Mouse (Mus musculus): ENCODE data around the gene Hoxd3. TPM values are rescaled to one million over a fixed set of nuclear protein-coding genes. Genes with fewer than 3 reads are reported as not detected.

Hoxd3 gene
- polyA plus RNA-seq, 1 experiment from 2014 or later = 0.07 TPM

GRCm38 (mm10) chr2:74736688-74737577 lies 25.2 kb downstream of the Hoxd3 start:
- Histone ChIP-seq H3K4me1 (ENCODE audit: control insufficient read depth, insufficient read depth, low read length) (peaks cover 2% of the 10 kb centered on the region; the same call in 1 of the 2 replicates), H3K4me2 (no peak overlapping the region), H3K27ac (ENCODE audit: low read depth, low read length) (no peak overlapping the region), H3K4me3 (ENCODE audit: low read depth, low read length) (no peak overlapping the region), H3K9me3 (ENCODE audit: control insufficient read depth, low read length) (no peaks in the 10 kb centered on the region), H3K27me3 (ENCODE audit: control insufficient read depth, insufficient read depth, low read length) (peaks cover 98% of the 10 kb centered on the region), H3K36me3 (ENCODE audit: control insufficient read depth, insufficient read depth, low read length) (no peaks in the 10 kb centered on the region), H3K9ac (ENCODE audit: low read length) (no peak overlapping the region)
- WGBS = 2% methylated on average over 15 of the region's 15 CpGs
- DNase-seq (ENCODE audit: low spot score, missing footprints) (peak; percentile 92), ATAC-seq (ENCODE audit: low FRiP score) (no peak)

DNA sequence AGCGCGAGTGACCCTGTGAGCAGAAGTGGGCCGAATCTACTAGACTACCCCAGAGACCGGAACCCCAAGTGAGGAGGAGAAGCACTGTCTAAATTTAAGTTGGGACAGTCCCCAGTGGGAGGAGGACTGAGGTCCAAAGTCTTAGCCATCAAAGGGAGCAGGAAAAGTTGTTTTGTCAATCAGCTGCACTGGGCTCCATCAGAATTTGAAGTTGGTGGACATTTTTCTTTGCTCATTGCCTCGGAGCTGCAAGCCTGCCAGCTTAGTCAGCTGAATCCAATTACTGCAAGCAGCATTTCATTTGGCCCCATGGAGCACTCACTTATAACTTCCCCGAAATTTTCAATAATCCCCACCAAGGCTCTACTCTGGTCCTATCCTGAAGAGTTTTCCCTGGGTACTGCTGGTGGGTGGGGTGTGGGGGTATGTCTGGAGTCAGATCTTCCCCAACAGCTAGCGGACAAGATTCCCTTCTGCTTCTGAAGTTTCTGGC lies 25.9 kb downstream of the Hoxd3 start:
- H3K36me3 ChIP-seq (ENCODE audit: control insufficient read depth, insufficient read depth, low read length) = no peaks in the 10 kb centered on the region
- no peak overlapping the region for H3K4me3 ChIP-seq (ENCODE audit: low read depth, low read length)
- no peaks in the 10 kb centered on the region for H3K9me3 ChIP-seq (ENCODE audit: control insufficient read depth, low read length)
- peak; percentile 94 for DNase-seq (ENCODE audit: low spot score, missing footprints)
- peaks cover 98% of the 10 kb centered on the region for H3K27me3 ChIP-seq (ENCODE audit: control insufficient read depth, insufficient read depth, low read length)
- 2% methylated on average over 7 of the region's 7 CpGs for WGBS
- no peak overlapping the region for H3K4me2 ChIP-seq
- peaks cover 2% of the 10 kb centered on the region; the same call in 1 of the 2 replicates for H3K4me1 ChIP-seq (ENCODE audit: control insufficient read depth, insufficient read depth, low read length)
- no peak overlapping the region for H3K27ac ChIP-seq (ENCODE audit: low read depth, low read length)
- no peak for ATAC-seq (ENCODE audit: low FRiP score)
- no peak overlapping the region for H3K9ac ChIP-seq (ENCODE audit: low read length)

- Histone ChIP-seq H3K9me3 (ENCODE audit: control insufficient read depth, low read length) (no peaks in the 10 kb centered on the region), H3K27ac (ENCODE audit: low read depth, low read length) (no peak overlapping the region), H3K36me3 (ENCODE audit: control insufficient read depth, insufficient read depth, low read length) (no peaks in the 10 kb centered on the region), H3K27me3 (ENCODE audit: control insufficient read depth, insufficient read depth, low read length) (peaks cover 97% of the 10 kb centered on the region), H3K4me3 (ENCODE audit: low read depth, low read length) (no peak overlapping the region), H3K4me1 (ENCODE audit: control insufficient read depth, insufficient read depth, low read length) (peaks cover 2% of the 10 kb centered on the region; the same call in 1 of the 2 replicates), H3K9ac (ENCODE audit: low read length) (no peak overlapping the region), H3K4me2 (no peak overlapping the region)
- under 1% methylated on average over 20 of the region's 20 CpGs for WGBS
- DNase-seq (ENCODE audit: low spot score, missing footprints) (peak; percentile 96), ATAC-seq (ENCODE audit: low FRiP score) (no peak)
These were observed 27.1 kb downstream of the Hoxd3 start for GRCm38 (mm10) chr2:74738623-74739475.

DNA sequence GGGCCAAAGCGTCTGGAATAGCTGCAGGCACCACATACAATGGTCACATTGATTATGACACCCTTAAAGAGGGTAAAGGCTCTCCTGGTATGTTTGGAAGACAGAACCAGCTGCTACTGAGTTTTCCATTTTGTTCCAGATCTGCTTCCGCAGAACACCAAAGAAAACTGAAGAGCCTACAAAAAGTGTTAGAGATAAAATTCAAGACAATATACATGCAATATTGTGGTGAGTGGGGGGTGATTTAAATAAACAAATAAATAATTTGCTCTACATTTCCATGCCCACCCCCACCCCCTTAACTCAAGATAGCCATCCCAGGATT lies 27.7 kb downstream of the Hoxd3 start:
- H3K36me3 ChIP-seq (ENCODE audit: control insufficient read depth, insufficient read depth, low read length) = no peaks in the 10 kb centered on the region
- ATAC-seq (ENCODE audit: low FRiP score) (no peak), DNase-seq (ENCODE audit: low spot score, missing footprints) (peak; percentile 91)
- H3K4me1 ChIP-seq (ENCODE audit: control insufficient read depth, insufficient read depth, low read length) = peaks cover 2% of the 10 kb centered on the region; the same call in 1 of the 2 replicates
- 1% methylated on average over 2 of the region's 2 CpGs for WGBS
- no peaks in the 10 kb centered on the region for H3K9me3 ChIP-seq (ENCODE audit: control insufficient read depth, low read length)
- no peak overlapping the region for H3K4me2 ChIP-seq
- H3K9ac ChIP-seq (ENCODE audit: low read length) = no peak overlapping the region
- H3K27ac ChIP-seq (ENCODE audit: low read depth, low read length) = no peak overlapping the region
- H3K27me3 ChIP-seq (ENCODE audit: control insufficient read depth, insufficient read depth, low read length) = peaks cover 99% of the 10 kb centered on the region
- no peak overlapping the region for H3K4me3 ChIP-seq (ENCODE audit: low read depth, low read length)

DNA sequence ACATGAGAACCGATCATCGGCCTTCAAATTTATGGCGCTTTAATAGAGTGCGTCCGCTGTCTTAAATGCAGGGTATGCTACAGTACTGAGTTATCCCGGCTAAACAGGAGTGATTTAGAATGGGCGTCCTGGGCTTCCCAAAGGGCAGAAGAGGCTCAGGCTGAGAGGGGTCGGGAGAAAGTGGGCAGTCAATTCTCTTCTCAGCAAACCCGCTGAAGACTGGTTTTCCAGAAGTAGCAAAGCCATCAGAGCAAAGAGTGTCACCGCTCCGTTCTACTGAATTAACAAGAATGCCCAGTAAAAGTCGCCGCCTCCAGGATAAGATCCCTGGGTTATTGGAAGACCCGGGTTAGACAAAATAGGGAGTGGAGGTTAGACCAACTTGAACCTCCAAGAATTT lies 28.1 kb downstream of the Hoxd3 start:
- no peak overlapping the region for H3K27ac ChIP-seq (ENCODE audit: low read depth, low read length)
- H3K36me3 ChIP-seq (ENCODE audit: control insufficient read depth, insufficient read depth, low read length) = no peaks in the 10 kb centered on the region
- no peaks in the 10 kb centered on the region for H3K9me3 ChIP-seq (ENCODE audit: control insufficient read depth, low read length)
- no peak for ATAC-seq (ENCODE audit: low FRiP score)
- no peak overlapping the region for H3K4me3 ChIP-seq (ENCODE audit: low read depth, low read length)
- no peak overlapping the region for H3K4me2 ChIP-seq
- DNase-seq (ENCODE audit: low spot score, missing footprints) = peak; percentile 94
- peaks cover 99% of the 10 kb centered on the region for H3K27me3 ChIP-seq (ENCODE audit: control insufficient read depth, insufficient read depth, low read length)
- peaks cover 2% of the 10 kb centered on the region; the same call in 1 of the 2 replicates for H3K4me1 ChIP-seq (ENCODE audit: control insufficient read depth, insufficient read depth, low read length)
- 1% methylated on average over 14 of the region's 14 CpGs for WGBS
- H3K9ac ChIP-seq (ENCODE audit: low read length) = no peak overlapping the region

- Histone ChIP-seq H3K9ac (ENCODE audit: low read length) (no peak overlapping the region), H3K4me1 (ENCODE audit: control insufficient read depth, insufficient read depth, low read length) (peaks cover 2% of the 10 kb centered on the region; the same call in 1 of the 2 replicates), H3K4me3 (ENCODE audit: low read depth, low read length) (no peak overlapping the region), H3K36me3 (ENCODE audit: control insufficient read depth, insufficient read depth, low read length) (no peaks in the 10 kb centered on the region), H3K27ac (ENCODE audit: low read depth, low read length) (no peak overlapping the region), H3K4me2 (no peak overlapping the region), H3K9me3 (ENCODE audit: control insufficient read depth, low read length) (no peaks in the 10 kb centered on the region), H3K27me3 (ENCODE audit: control insufficient read depth, insufficient read depth, low read length) (peaks cover 99% of the 10 kb centered on the region)
- under 1% methylated on average over 43 of the region's 43 CpGs for WGBS
- ATAC-seq (ENCODE audit: low FRiP score) (no peak), DNase-seq (ENCODE audit: low spot score, missing footprints) (peak; percentile 98)
These were observed 28.8 kb downstream of the Hoxd3 start for GRCm38 (mm10) chr2:74740311-74741091.

DNA sequence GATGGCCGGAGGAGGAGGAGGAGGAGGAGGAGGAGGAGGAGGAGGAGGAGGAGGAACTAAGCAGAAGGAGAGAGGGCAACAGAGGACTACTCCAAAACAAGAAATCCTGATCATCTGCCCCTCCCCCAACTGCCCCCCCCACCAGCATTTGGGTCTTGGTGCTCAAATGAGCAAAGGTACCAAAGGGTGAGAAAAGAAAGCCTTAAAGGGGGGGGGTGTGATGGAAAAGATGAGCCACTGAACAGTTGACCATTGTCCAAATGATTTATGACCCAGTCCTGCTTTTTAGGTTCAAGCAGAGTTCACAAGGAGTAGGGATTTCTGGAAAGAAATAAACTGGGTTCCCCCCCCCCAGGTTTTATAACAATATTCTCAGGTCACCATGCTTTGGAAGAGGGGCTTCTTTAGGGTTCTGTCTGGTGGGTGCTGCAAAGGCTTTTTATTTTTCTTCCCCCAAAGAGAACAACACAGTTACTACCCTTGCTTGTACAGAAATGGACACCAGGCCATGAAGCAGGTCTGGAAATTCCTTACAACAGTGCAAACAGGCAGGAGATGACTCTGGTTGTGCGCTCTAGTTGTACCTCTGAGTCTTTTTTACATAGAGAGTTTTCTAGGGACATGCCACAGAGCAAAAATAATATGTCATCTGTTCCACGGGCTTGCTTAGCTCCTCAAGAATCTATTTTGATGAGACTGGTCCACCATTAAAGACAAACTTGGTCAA lies 29.7 kb downstream of the Hoxd3 start:
- no peak overlapping the region for H3K4me3 ChIP-seq (ENCODE audit: low read depth, low read length)
- peaks cover 99% of the 10 kb centered on the region for H3K27me3 ChIP-seq (ENCODE audit: control insufficient read depth, insufficient read depth, low read length)
- H3K9ac ChIP-seq (ENCODE audit: low read length) = no peak overlapping the region
- H3K36me3 ChIP-seq (ENCODE audit: control insufficient read depth, insufficient read depth, low read length) = no peaks in the 10 kb centered on the region
- no peaks in the 10 kb centered on the region; the same call in 1 of the 2 replicates for H3K4me1 ChIP-seq (ENCODE audit: control insufficient read depth, insufficient read depth, low read length)
- DNase-seq (ENCODE audit: low spot score, missing footprints) (peak; percentile 91), ATAC-seq (ENCODE audit: low FRiP score) (no peak)
- no peak overlapping the region for H3K4me2 ChIP-seq
- H3K27ac ChIP-seq (ENCODE audit: low read depth, low read length) = no peak overlapping the region
- WGBS = 28% methylated on average over 2 of the region's 3 CpGs
- H3K9me3 ChIP-seq (ENCODE audit: control insufficient read depth, low read length) = no peaks in the 10 kb centered on the region

DNA sequence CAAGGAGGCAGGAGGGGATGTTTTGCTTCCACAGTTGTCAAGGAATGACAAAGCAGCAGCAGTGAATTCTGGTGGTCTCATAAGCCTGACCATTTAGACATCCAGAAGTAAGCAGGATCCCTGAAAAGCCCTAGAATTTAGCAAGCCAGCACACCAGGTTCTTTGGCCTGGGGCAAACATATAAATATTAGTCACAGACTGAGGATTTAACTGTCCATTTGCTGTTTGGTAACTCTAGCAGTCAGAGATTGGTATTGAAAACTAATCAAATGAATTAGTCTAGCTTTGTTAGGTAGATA lies 30.2 kb downstream of the Hoxd3 start:
- Histone ChIP-seq H3K4me2 (no peak overlapping the region), H3K4me3 (ENCODE audit: low read depth, low read length) (no peak overlapping the region), H3K9ac (ENCODE audit: low read length) (no peak overlapping the region), H3K27me3 (ENCODE audit: control insufficient read depth, insufficient read depth, low read length) (peaks cover 99% of the 10 kb centered on the region), H3K36me3 (ENCODE audit: control insufficient read depth, insufficient read depth, low read length) (no peaks in the 10 kb centered on the region), H3K27ac (ENCODE audit: low read depth, low read length) (no peak overlapping the region), H3K4me1 (ENCODE audit: control insufficient read depth, insufficient read depth, low read length) (no peaks in the 10 kb centered on the region; the same call in 1 of the 2 replicates), H3K9me3 (ENCODE audit: control insufficient read depth, low read length) (no peaks in the 10 kb centered on the region)
- DNase-seq (ENCODE audit: low spot score, missing footprints) (peak; percentile 90), ATAC-seq (ENCODE audit: low FRiP score) (no peak)
